Mouse (Mus musculus) adrenal gland, adult (tissue): Measurements from ENCODE around the gene Apobec2.
"Not testable (repeated sequence)": the region's sequence is repeated elsewhere in the genome, so short reads cannot be mapped to it uniquely, and the experiment has no call there.

Source experiments
- DNase-seq, 2 experiments: peaks; one replicate each; pipeline ENCODE4 v3.0.0; 2022 to 2023; ENCODE audit warnings: low spot score in 1 of 2; ENCODE audit not compliant: inconsistent age in 2 of 2

Gene Apobec2

GRCm38 (mm10) chr17:48432158-48432980, at the start of gene Apobec2:
TSS of gene Apobec2 (minus strand) at chr17:48432930.
- no peak for DNase-seq

- DNase-seq: no peak
Observed at GRCm38 (mm10) chr17:48479952-48480351, 47.2 kb upstream of the Apobec2 start.

GRCm38 (mm10) chr17:48475444-48475843, 42.7 kb upstream of the Apobec2 start:
- no peak for DNase-seq

- DNase-seq: not testable (repeated sequence)
Observed at GRCm38 (mm10) chr17:48474282-48474681, 41.6 kb upstream of the Apobec2 start.

GRCm38 (mm10) chr17:48467395-48468231, 34.9 kb upstream of the Apobec2 start:
- peak; percentile 70 to 92 for DNase-seq

- no peak for DNase-seq
Observed at GRCm38 (mm10) chr17:48466769-48467394, 34.2 kb upstream of the Apobec2 start.

- no peak for DNase-seq
Observed at GRCm38 (mm10) chr17:48463391-48463790, 30.7 kb upstream of the Apobec2 start.

GRCm38 (mm10) chr17:48462096-48462495, 29.4 kb upstream of the Apobec2 start:
- no peak for DNase-seq

- no peak for DNase-seq
Observed at GRCm38 (mm10) chr17:48457971-48458653, 25.4 kb upstream of the Apobec2 start.

GRCm38 (mm10) chr17:48455955-48456354, 23.2 kb upstream of the Apobec2 start:
- DNase-seq: no peak

GRCm38 (mm10) chr17:48454688-48455087, 22.0 kb upstream of the Apobec2 start, which contains the start of gene Unc5cl:
TSS of gene Unc5cl (plus strand) at chr17:48454901.
- DNase-seq: no peak

- DNase-seq: no peak
Observed at GRCm38 (mm10) chr17:48454190-48454589, 21.5 kb upstream of the Apobec2 start.

- no peak for DNase-seq
Observed at GRCm38 (mm10) chr17:48453489-48453888, 20.8 kb upstream of the Apobec2 start.

GRCm38 (mm10) chr17:48451753-48452444, 19.2 kb upstream of the Apobec2 start:
- no peak for DNase-seq

- no peak for DNase-seq
Observed at GRCm38 (mm10) chr17:48451353-48451675, 18.6 kb upstream of the Apobec2 start, which contains the start of gene Tspo2. TSS of gene Tspo2 (minus strand) at chr17:48451522.

GRCm38 (mm10) chr17:48450666-48451352, 18.1 kb upstream of the Apobec2 start:
- DNase-seq: no peak

GRCm38 (mm10) chr17:48447675-48448074, 14.9 kb upstream of the Apobec2 start:
- DNase-seq: no peak

- DNase-seq: no peak
Observed at GRCm38 (mm10) chr17:48443542-48444145, 10.9 kb upstream of the Apobec2 start.

- peak; percentile 65 to 76 for DNase-seq
Observed at GRCm38 (mm10) chr17:48442745-48443457, 10.2 kb upstream of the Apobec2 start.
